Mouse (Mus musculus): ENCODE data around the gene Gpsm3.

DNA sequence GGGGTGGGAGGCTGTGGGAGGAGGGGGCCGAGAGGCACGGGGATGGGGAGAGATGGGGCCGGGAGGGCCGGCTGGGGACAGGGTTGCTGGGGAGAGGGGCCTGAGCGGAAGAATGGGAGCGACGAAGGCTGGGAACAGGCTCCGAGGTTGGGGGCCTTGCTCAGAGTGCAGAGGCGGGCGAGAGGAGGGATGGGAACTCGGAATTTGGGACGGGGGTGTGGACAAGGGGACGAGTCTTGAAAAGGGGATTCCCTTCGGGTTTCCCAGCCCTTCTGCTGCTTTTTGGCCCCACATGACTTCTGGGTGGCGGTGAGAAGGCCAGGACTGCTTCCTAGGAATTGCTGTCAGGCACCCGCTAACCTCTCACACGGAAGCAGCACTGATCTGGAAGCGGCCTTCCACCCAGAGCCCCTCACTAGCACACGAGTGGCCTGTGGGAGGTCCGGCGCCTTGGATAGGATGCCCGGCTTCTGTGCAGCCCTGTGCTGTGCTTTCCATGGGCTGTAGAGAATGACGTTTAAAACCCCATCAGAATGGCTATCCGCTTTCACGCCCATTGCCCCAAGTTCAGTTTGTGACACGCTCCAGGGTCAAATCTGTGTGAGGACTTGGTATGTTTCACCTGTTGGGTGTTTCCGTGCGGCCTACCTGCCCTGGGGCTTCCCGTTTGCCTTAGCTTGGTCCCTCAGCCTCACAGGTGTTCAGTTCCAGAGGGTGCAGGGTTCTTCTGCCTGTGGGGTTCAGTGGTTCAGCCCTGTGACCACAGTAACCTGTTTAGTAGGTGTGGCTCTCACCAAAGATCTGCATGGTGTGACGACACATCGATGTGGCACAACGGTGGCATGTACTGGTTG is 16.8 kb downstream of the Gpsm3 start:
- TF ChIP-seq CTCF (IDR thresholded peaks at IDR 0.05; ENCODE audit: low read depth) (no peak), EP300 (IDR thresholded peaks at IDR 0.05; ENCODE audit: low read depth) (no peak)

Data from heart, postnatal 0 days (tissue).